8 mouse cellular contexts compared by ENCODE assay signal in the genomic region with DNA sequence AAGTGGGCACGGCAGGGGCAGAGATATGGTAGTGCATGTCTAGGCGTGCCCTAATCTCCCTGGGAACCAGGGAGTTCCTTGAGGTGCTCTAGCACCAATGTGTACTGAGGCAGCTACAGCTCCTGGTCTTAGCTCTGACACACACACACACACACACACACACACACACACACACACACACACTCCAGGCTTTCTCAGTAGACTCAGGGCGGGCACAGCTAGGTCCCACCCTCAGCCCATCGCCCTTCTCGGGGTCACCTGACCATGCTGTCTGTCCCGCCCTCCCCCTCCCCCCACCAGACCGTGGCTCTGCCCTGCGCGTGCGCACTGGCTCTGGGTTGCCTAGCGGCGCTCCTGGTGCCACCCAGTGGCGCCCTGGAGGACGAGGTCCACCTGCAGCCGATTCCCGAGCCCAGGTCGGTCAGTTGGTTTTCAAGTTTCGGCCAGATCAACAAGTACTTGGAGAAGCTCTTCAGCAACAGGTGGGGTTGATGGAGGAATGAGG. TPM values are rescaled to one million over a fixed set of nuclear protein-coding genes. Genes with fewer than 3 reads are reported as not detected.
DNase-seq lines count a peak whose midpoint lies in the region; ATAC-seq and TF ChIP-seq lines count a peak whose summit lies in the region.

No protein-coding gene starts in this region.

- H3K4me3 ChIP-seq in megakaryocyte, embryonic 14.5 days (replicated peaks), result peak overlapping the region; percentile 87
- peak overlapping the region; percentile 20 for H3K4me3 ChIP-seq in stomach, postnatal 0 days (ENCODE audit: low read depth, low read length)

- no peak for ATAC-seq in megakaryocyte, adult 5-6 weeks (ENCODE audit: poor library complexity, severe bottlenecking)
- ATAC-seq in stomach, postnatal 0 days (ENCODE audit: low FRiP score, low TSS enrichment), result peak; percentile 96

- peak overlapping the region; percentile 51 for H3K4me2 ChIP-seq in stomach, postnatal 0 days (replicated peaks; ENCODE audit: low read depth)

- H3K9ac ChIP-seq in stomach, postnatal 0 days (ENCODE audit: low read length), result 0 out of 2 replicates have a peak overlapping the region, but pooled peaks have one; percentile 27

- TF ChIP-seq EP300 in stomach, postnatal 0 days (optimal IDR thresholded peaks at IDR 0.05), result no peak

- H3K4me1 ChIP-seq in megakaryocyte, embryonic 14.5 days, result peaks cover 51% of the 10 kb centered on the region
- peaks cover 8% of the 10 kb centered on the region for H3K4me1 ChIP-seq in stomach, postnatal 0 days (replicated peaks; ENCODE audit: control insufficient read depth, insufficient read depth)

- peaks cover 89% of the 10 kb centered on the region for H3K27me3 ChIP-seq in megakaryocyte, embryonic 14.5 days (replicated peaks)
- H3K27me3 ChIP-seq in stomach, postnatal 0 days (ENCODE audit: control insufficient read depth, insufficient read depth, low read length), result no peaks in the 10 kb centered on the region

- no peaks in the 10 kb centered on the region for H3K9me3 ChIP-seq in megakaryocyte, embryonic 14.5 days
- H3K9me3 ChIP-seq in stomach, postnatal 0 days (ENCODE audit: control insufficient read depth, low read length), result no peaks in the 10 kb centered on the region

- 4% methylated on average over 16 of the region's 18 CpGs for WGBS in stomach, postnatal 0 days

- H3K27ac ChIP-seq in stomach, postnatal 0 days (replicated peaks), result peak overlapping the region; percentile 63

- H3K36me3 ChIP-seq in megakaryocyte, embryonic 14.5 days (replicated peaks; ENCODE audit: low read length), result no peaks in the 10 kb centered on the region
- no peaks in the 10 kb centered on the region for H3K36me3 ChIP-seq in stomach, postnatal 0 days (ENCODE audit: control insufficient read depth, insufficient read depth, low read length)

- peak; percentile 80 for TF ChIP-seq CTCF in stomach, postnatal 0 days (IDR thresholded peaks at IDR 0.05; ENCODE audit: low read depth)

- DNase-seq in embryo, embryonic 10 days (ENCODE audit: low spot score), result peak; percentile 92
- peak; percentile 72 for DNase-seq in gastrocnemius, postnatal 10 days
- peak; percentile 72 for DNase-seq in kidney, adult 11 months
- peak; percentile 96 for DNase-seq in liver
- DNase-seq in naive thymus-derived CD4-positive, alpha-beta T cell, adult 2 months (ENCODE audit: low read depth), result peak; percentile 62
- peak; percentile 97 for DNase-seq in stomach, postnatal 0 days (ENCODE audit: low spot score)

RNA-seq across cellular contexts. Expression of a gene that starts 4.2 kb away (rescaled TPM):
- 2.3 TPM in 1 of 2 replicates, not detected in the other for polyA plus RNA-seq in megakaryocyte, embryonic 14.5 days (2012; ENCODE audit: insufficient read depth, low replicate concordance)
- not detected in 2 replicates for total RNA-seq in megakaryocyte, adult 5-6 weeks (2015)
- not detected in 2 replicates for total RNA-seq in megakaryocyte, adult 5-6 weeks (2017)
- not detected for total RNA-seq in gastrocnemius, postnatal 10 days (2021)
- polyA plus RNA-seq in stomach, postnatal 0 days (2015; fragmentation: Nextera tagmentation; extraction: Ambion mirVana), result 3.3 and 5.4 TPM in 2 replicates

RNA-seq across cellular contexts. Expression of a gene that starts 8.6 kb away (rescaled TPM):
- polyA plus RNA-seq in megakaryocyte, embryonic 14.5 days (2012; ENCODE audit: insufficient read depth, low replicate concordance), result 7.0 and 10.2 TPM in 2 replicates
- 0.02 and 0.57 TPM in 2 replicates for total RNA-seq in megakaryocyte, adult 5-6 weeks (2015)
- 0.11 TPM in 1 of 2 replicates, not detected in the other for total RNA-seq in megakaryocyte, adult 5-6 weeks (2017)
- 1 to 10 TPM; 1.1 to 1.5 TPM for total RNA-seq in gastrocnemius, postnatal 10 days (2021)
- 2.8 and 3.4 TPM in 2 replicates for polyA plus RNA-seq in stomach, postnatal 0 days (2015; fragmentation: Nextera tagmentation; extraction: Ambion mirVana)

RNA-seq across cellular contexts. Expression of a gene that starts 10.7 kb away (rescaled TPM):
- not detected in 2 replicates for polyA plus RNA-seq in megakaryocyte, embryonic 14.5 days (2012; ENCODE audit: insufficient read depth, low replicate concordance)
- total RNA-seq in megakaryocyte, adult 5-6 weeks (2015), result not detected in 2 replicates
- not detected in 2 replicates for total RNA-seq in megakaryocyte, adult 5-6 weeks (2017)
- not detected for total RNA-seq in gastrocnemius, postnatal 10 days (2021)
- 63.0 and 64.3 TPM in 2 replicates for polyA plus RNA-seq in stomach, postnatal 0 days (2015; fragmentation: Nextera tagmentation; extraction: Ambion mirVana)

RNA-seq across cellular contexts. Expression of a gene that starts 48.4 kb away (rescaled TPM):
- not detected in 2 replicates for polyA plus RNA-seq in megakaryocyte, embryonic 14.5 days (2012; ENCODE audit: insufficient read depth, low replicate concordance)
- not detected in 2 replicates for total RNA-seq in megakaryocyte, adult 5-6 weeks (2015)
- total RNA-seq in megakaryocyte, adult 5-6 weeks (2017), result not detected in 2 replicates
- not detected for total RNA-seq in gastrocnemius, postnatal 10 days (2021)
- polyA plus RNA-seq in stomach, postnatal 0 days (2015; fragmentation: Nextera tagmentation; extraction: Ambion mirVana), result 0.07 TPM in 1 of 2 replicates, not detected in the other

RNA-seq across cellular contexts. Expression of a gene that starts 55.6 kb away (rescaled TPM):
- polyA plus RNA-seq in megakaryocyte, embryonic 14.5 days (2012; ENCODE audit: insufficient read depth, low replicate concordance), result not detected in 2 replicates
- 56.1 and 63.1 TPM in 2 replicates for total RNA-seq in megakaryocyte, adult 5-6 weeks (2015)
- 37.9 and 40.4 TPM in 2 replicates for total RNA-seq in megakaryocyte, adult 5-6 weeks (2017)
- total RNA-seq in gastrocnemius, postnatal 10 days (2021), result 10 to 100 TPM; 18.0 to 20.4 TPM
- 3.0 and 3.4 TPM in 2 replicates for polyA plus RNA-seq in stomach, postnatal 0 days (2015; fragmentation: Nextera tagmentation; extraction: Ambion mirVana)
